Mouse (Mus musculus): Measurements from ENCODE around the gene Tnik.

Gene Tnik

DNA sequence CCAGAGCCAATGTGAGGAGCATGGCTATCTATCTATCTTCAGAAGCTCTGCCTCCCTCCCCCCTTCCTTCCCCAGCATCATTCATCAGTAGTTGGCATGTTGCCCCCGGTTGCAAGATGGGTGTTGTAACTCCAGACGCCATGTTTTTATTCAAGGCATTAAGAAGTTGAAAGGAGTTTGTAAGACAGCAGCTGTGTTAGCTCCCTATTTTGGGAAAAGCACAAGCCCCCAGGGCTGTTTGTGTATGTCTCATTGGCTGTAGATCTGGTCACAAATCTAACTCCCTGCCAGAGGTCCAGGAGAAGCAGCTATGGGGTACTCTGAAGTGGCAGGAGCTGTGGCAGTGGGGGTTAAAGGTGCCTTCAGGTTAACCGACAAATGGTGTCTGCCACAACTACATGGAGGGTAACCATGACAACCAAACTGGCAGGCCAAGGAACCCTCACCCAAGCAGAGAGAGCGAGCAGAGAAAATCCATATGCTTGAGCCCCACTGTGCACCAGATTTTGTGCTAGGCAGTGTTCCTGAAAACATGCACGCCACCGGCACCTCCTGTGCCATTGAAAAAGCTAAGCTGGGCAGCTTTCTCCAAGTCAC is 287.6 kb downstream of the Tnik start:
- no peak for DNase-seq (ENCODE audit: low spot score)

DNA sequence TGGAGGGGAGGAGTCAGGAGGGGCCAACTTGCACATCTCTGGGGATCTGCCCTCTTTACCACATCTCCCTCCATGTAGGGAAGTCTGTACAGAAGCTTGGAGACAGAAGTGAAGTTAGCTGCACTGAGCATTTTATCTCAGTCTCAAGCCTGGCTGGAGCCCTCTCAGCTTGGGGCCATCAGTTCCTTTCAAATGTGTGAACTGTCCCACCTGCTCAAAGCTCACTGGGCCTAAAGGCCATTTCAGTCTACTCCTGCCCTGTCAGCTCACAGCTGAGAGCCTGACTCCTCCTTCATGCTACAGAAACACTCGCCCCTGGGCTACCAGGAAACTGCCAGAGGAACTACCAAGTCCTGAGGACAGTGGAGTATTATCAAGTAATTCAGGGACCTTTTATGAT is 288.7 kb downstream of the Tnik start:
- DNase-seq (ENCODE audit: low spot score): no peak

DNA sequence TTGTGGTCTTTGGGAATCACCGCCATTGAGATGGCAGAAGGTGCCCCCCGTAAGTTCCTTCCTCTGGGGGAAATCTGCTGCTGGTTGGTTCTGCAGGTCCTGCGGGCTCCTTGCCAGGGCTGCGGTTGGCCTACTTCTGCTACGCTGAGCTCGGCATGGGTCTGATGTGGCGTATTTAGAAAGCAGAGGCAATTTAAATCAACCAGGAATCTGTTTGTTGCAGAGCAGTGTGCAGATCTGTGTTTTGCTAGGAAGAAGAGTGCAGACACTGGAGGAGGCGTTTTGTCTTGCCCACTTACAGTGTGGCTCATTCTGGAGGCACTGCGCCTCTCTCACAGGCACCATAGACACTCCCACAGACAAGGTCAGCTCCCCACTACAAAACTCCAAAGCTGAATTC is 291.9 kb downstream of the Tnik start:
- no peak for DNase-seq (ENCODE audit: low spot score)

DNA sequence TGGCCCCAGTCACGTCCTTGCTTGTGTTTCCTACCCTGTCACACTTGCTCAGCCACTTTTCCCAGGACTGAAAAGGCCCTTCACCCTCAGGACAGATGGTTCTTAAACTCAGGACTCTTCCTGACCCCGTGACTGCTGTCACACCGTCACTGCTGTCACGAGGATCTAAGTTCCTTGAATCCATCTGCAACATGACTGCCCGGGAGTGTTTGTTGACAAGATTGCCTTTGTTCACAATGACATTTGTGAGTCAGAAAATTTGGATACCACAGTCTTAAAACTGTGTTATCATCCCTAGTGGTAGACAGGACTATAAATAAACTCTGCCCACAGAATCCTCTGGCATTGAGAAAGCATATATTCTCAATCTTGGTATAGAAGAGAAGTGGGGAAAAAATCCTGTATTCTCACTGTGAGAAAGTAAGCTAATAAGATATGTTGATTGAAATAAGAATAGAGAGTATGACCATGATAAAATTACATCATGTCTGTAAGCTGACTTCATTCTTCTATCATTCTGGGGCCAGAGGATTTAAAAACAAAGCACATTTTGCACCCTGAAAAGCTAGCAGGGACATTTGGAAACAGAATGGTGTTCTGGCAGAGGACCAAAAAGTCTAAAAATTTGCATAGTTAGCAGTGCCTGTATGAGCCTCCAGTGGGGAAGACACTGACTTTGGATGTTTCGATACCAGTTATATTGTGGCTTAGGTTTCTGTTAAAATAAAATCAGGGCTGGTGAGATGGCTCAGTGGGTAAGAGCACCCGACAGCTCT is 293.0 kb downstream of the Tnik start:
- DNase-seq (ENCODE audit: low spot score): no peak

DNA sequence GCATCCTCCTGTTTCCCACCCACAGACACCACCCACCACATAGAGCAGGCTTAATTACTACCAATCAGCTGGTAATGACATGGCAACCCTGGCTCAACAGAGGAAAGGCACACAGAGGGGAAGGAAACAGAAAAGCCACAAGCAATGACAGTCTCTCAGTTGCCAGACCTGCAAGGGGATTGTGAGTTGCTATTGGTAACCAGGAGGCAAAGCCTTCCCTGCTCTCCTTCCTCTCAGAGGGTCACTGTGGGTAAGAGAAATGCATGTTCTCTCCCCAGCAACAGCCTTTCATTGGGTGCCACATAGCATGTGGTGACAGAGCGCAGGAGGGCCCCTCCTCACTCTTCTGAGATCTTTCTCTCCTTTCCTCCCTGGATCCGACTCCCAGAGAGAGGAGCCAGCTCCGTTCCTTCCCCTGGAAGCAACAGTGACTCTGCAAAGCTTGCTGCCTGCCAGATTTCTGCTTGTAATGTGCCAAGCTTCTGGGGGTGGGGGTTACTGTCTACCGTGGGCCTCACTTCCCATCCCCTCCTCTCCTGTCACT is 295.4 kb downstream of the Tnik start:
- no peak for DNase-seq (ENCODE audit: low spot score)

DNA sequence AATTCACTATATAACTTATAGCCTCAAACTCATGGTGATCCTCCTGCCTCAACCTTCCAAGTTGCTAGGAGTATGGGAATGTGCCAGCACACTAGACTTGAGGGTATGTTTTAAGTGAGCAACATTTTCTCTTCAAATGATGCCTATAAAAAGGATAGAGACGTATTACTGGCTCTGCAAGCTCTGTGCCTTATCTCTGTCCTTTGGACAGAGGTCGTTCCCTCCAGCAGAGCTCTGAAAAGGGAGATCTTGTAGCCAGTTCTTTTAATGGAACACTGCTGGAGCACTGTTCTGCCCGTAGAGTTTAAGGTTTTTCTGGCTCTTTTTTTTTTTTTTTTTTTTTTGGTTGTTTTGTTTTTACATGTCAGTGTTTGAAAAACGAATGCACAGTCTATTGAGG is 298.4 kb downstream of the Tnik start:
- DNase-seq (ENCODE audit: low spot score): no peak

DNA sequence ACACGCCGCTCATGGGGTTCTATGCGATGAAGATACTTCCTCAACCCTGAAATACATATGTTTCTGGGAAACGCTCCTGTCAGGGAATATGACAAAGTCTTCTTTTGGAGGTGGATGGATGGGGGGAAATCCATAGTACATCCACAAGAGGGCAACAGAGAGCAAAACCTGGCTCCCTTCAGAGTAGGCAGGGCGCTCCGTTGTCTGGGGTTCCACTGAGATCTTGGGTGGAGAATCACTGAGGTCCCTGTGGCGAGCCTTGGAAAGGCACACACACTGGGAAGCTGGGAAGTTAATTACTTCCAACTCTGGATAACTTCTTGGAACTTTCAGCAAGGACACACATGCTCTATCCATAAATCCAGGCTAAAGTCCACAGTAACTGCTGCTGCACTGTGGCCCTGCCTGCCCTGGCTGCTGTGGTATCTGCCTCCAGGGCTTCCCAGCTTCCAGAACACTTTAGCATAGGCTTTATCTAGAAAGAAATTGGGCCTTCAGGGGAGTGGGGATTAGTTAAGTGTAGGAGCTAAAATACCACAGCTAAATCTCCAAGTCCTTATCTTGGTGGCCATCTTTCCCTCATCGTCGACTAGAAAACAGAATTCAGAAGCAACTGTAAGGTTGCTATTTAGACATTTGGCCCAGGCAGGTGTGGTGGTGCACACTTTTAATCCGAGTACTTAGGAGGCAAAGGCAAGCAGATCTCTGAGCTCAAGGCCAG is 299.8 kb downstream of the Tnik start:
- no peak for DNase-seq (ENCODE audit: low spot score)

DNA sequence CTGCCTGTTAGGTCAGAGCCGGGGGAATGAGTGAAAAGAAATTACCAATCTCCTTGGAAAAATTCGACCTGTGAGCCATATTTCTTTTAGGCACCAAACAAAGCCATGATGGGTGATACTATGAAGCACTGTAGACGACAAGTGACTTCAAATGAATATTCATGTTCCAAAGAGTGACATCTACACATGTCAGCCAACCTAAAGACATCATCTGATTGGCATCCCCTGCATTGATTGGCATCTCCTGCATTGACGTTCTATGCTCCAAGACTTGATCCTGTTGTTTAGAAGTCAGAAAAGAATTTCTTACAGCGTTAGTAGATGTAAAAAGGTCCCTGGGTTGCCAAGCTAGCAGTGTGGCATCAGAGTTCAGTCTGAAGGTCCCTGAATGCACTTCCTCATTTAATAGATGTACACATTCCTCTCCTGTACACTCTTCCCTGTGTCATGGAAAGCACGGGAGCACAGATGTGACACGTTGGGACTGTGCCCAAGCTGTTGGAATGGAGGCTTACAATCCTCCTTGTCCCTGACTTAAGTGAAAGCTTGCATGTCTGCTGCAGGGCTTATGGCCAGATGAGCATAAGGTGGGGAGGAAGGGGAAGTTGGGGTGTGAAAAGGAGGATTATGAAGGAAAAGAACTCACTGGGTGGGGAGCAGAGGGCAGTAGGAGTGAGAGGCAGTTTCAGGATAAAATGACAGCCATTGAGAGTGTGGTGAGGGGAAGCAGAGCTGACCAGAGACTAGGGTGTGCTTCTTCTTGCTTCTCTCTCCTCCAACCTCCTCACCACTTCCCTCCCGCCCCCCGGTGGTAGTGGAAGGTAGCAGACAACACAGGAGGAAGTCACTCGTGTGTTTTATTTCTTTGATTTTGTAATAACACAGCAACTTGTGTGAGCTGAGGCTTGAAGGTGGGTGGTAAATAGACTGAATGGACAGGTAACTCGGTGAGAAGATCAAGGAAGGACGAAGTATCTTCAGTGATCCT is 301.6 kb downstream of the Tnik start:
- no peak for DNase-seq (ENCODE audit: low spot score)

DNA sequence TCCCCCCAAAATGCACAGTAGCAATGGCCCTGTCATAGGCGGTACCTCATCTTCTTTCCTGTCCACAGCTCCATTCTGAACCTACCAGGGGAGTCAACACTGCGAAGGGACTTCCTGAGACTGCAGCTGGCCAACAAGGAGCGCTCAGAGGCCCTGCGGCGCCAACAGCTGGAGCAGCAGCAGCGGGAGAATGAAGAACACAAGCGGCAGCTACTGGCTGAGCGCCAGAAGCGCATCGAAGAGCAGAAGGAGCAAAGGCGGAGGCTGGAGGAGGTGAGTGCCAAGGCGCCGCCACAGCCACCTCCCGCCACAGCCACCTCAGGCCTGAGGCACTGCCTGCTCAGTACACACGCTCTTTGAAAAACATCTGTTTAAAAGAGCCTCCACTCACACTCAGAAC is 314.3 kb downstream of the Tnik start:
- no peak for DNase-seq (ENCODE audit: low spot score)

DNA sequence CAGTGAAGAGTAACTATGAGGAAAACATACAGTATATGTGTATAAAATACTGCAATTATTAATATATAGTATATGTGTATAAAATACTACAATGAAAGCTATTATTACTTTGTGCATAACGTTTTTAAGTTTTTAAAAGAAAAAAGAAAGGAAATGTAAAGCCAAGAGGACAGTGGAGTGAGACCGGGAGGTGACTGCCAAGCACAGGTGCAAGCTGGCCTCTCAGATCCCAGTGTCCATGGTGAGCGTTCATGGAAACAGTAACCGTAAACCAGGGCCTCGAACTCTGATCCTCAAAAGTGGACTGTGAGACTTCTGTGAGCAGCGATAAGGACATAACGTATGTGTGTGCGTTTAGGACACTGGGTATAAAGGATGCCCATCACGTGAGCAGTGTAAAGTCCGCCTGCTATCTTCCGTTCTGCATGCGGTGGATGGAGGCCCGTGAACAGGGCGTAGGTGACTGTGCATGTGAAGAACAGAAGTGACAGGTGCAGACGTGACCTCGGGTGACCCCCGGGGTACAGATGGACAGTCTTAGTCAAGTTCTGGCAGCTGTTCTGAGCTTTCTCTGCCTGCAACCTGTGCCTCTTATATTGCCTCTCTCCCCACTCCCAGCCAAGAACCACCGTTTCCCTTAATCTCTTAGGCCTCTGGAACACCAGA is 316.1 kb downstream of the Tnik start:
- DNase-seq (ENCODE audit: low spot score): no peak

DNA sequence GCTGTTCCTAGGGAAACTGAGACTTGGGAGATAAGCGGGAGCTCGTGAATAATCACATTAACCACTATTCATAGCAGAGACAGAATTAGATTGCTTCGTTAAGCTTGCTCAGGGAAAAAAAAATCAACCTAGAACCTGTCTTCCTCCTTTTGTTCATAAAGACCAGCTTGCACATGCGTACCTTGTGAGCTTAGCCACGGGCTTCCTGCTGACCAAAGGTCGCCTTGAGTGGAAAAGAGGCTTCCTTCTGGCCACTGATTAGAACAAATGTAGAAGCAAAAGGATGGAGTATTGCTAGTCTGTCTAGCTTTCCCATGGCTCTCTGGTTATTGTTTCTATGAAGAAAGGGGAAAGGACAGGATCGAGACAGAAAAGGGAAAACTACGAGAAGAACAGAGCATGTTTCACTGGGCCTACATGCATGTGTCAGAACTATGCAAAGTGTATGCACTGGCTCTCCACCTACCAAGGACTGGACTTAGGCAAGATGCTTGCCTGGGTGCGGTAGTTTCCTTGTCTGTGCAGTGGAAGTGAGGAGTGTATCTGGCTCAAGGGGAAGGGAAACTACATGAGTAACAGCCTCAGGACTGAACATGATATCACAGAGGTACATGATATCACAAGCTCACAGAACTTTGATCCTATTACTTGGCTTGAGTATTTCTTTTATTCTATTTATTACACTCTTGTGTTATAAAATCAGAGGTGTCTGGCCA is 322.9 kb downstream of the Tnik start:
- no peak for DNase-seq (ENCODE audit: low spot score)

DNA sequence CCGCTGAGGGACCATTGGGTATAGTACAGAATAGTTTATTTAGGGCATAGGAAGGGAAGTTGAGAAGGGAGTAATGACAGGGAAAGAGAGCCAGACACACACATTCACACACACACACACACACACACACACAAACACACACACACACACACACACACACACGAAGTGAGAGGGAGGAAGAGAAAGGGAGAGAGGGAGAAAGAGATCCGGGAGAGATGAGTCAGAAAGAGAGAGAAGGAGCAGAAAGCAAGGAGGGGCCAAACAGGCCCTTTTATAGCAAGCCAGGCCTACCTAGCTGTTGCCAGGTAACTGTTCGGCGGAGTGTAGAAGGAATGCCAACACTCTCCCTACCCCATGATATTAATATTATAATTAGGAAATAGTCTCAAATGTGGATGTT is 324.8 kb downstream of the Tnik start:
- no peak for DNase-seq (ENCODE audit: low spot score)

DNA sequence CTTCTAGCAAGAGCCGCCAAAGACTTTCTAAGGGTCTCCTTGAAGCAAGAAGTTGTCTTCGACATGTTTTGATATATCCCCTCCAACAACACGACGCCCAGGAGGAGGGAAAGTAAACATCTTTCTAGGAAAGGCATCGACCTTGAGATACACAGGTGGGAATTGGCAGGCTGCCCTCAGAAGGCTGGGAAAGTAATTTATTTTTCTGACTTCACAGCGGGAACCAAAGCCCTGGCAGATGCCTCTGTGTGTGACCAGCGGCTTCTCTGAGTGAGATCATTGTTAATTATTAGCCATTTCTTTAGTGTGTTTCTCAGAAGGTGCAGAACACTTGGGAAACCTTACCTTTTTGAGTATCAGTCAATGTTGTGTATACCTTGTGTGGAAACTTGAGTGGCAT is 328.3 kb downstream of the Tnik start:
- no peak for DNase-seq (ENCODE audit: low spot score)

DNA sequence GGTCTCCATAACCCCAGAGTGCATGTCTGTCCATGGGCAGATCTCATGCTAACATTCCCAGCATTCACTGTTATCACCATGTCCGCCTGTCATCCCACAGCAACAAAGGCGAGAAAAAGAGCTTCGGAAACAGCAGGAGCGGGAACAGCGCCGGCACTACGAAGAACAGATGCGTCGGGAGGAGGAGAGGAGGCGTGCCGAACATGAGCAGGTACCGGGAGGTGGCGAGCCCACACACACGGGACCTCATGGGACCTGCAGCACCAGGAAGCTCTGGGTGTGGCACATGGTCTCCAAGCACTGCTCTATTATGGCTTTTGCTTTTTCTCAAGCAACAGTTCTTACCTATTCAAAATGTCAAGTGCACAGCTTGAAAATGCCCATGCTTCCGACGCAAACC is 330.9 kb downstream of the Tnik start:
- DNase-seq (ENCODE audit: low spot score): no peak

DNA sequence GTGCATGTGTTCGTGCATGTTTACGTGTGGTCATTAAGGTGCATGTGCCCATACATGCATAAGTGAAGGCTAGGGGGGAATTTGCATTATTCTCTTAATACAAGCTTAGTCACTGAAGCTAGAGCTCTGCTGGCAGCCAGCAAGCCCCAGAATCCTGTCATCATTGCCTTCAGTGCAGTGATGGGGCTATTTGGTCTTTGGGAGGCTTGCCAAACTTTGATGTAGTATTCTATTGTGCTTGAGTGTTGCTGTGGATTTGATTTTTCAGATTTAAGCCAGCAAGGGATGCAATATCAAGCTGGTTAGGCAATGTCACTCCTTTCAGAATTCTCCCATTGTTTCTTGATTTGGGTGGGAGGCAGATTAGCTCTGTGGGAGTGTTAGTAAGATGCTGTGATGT is 336.5 kb downstream of the Tnik start:
- DNase-seq (ENCODE audit: low spot score): no peak

DNA sequence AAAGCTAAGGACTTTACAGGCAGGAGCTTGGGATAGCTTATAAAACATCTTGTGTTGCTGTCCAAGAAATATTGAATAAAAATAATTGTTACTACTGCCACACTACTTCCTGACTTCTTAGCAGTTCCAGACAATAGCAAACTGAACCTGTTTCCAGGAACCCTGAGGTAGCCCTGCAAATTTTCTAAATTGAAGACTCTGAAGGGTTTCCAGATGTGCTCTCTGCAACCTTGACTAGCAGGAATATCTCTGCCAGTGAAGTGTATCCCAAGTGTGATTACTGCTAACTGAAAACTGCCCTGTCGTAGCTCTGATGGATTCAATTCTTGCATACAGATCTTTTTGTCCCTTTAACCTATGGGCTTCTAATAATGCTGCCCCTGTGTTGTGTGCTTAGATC is 343.7 kb downstream of the Tnik start:
- DNase-seq (ENCODE audit: low spot score): no peak

DNA sequence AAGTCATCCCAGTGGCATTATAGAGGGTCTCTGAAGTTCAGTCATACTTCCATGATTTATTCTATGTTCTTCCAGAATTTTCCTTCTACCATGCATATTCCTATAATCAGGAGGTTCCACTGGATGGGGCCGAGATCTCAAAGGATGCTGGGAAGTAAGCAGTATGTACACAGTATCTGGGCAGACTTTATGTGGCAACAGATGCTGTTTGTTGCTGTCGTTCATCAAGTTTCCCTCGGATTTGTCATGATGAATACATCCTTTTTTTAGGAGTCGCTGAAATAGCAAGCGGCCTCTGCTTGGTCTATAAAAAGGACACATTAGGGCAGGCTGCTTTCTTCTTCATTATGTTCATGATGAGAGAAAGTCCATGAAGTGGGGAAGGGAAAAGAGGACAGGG is 349.3 kb downstream of the Tnik start:
- DNase-seq (ENCODE audit: low spot score): peak; percentile 30

DNA sequence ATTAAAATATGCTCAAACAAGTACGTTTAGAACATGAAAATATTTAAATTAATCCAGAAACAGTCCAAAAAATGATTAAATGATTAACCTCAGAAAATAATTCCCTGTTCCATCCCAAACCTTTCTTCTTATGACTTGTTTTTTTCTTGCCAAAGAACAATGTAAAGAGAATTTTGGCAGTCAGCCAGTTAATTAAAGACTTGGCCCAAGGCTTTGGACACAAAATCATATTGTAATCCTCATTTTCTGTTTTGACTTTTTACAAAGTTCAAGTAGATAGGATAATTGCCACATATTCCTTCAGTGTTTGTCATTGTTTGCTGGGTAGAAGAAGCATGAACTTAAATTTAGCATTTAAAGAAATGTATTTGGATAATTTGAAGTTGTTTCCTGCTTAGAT is 353.4 kb downstream of the Tnik start:
- DNase-seq (ENCODE audit: low spot score): no peak

DNA sequence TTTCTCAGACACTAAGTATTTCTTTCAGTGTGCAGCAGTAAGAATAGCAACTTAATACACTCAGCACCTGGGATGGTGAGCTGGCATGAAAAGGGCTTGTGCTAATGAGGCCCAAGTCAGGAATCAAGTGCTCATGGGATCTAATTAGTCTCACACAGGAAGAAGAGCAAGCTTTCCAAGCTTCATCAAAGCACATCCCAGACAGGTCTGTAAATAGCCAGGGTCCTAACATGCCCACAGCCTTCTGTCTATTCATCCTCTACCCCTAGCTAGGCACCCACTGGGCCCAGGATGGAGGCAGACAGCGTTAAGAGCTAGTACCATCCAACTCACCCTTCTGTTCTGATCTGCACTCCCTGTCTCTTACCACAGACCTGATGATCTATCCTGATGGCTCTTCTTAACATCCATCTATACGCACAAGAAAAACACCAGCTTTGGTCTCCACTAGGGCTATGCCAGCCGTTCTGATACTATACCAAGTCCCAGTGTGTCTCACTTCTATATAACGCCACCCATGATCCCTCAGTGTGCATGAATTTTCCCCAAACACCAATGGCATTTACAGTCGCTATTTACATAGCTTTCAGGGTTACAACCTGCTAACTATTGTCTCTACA is 354.1 kb downstream of the Tnik start:
- DNase-seq (ENCODE audit: low spot score): no peak

DNA sequence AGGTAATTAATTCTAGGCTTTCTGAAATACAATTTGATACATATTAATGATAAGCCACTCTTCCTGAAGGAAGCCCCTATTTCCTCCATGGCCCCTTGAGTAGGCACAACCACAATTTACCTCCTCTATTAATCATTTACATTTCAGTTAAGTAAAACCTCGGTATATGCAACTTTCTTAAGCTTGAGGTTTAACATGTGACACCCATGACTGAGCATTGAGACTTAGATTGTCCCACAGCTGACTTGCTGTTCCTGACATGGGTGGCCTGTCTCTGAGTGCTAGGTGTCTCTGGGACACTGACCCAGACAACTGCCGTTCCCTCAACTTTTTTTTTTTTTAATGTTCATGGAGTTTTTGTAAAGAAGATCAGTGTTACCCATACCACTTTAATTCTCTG is 358.8 kb downstream of the Tnik start:
- DNase-seq (ENCODE audit: low spot score): no peak

Data from left cerebral cortex, adult 11 months (tissue).